Mouse (Mus musculus) olfactory bulb, adult 2 months (tissue): Measurements from ENCODE around the gene Dnajc6. TPM values are rescaled to one million over a fixed set of nuclear protein-coding genes. Genes with fewer than 3 reads are reported as not detected.

Source experiments
- H3K27ac ChIP-seq: fragments of 200-500 bp; 2 replicates; pipeline ENCODE4 v1.5.1; 2012; ENCODE audit warnings: low read depth, low read length; ENCODE audit not compliant: insufficient read depth
- H3K4me1 ChIP-seq: fragments of 200-500 bp; 2 replicates; pipeline ENCODE4 v1.6.1; 2012; ENCODE audit warnings: low read length; ENCODE audit not compliant: control insufficient read depth, insufficient read depth
- H3K4me3 ChIP-seq: fragments of 200-500 bp; 2 replicates; pipeline ENCODE4 v1.5.1; 2012; ENCODE audit warnings: mild to moderate bottlenecking, low read depth, low read length, moderate library complexity; ENCODE audit not compliant: insufficient read depth
- CTCF ChIP-seq: fragments of 200-500 bp; IDR thresholded peaks from 2 replicates; pipeline ENCODE4 v1.5.1; 2012; ENCODE audit warnings: low read depth, mild to moderate bottlenecking, low read length, moderate library complexity; ENCODE audit not compliant: insufficient read depth
- POLR2A ChIP-seq: fragments of 200-500 bp; IDR thresholded peaks from 2 replicates; pipeline ENCODE4 v1.6.1; 2012; ENCODE audit warnings: mild to moderate bottlenecking, low read depth, low read length, moderate library complexity; ENCODE audit not compliant: insufficient read depth
- WGBS: fragments of 180-500 bp; shearing (Covaris S2); methylation state at CpG from one replicate; pipeline ENCODE4 v1.1.7; 2018; 5-methylcytosine and 5-hydroxymethylcytosine counted together
- polyA plus RNA-seq: library from polyadenylated mRNA; stranded (reverse); fragments of >200 nt; gene quantifications from 2 replicates; pipeline ENCODE4 v1.2.4, GENCODE M21; 2012; ENCODE audit warnings: low replicate concordance; ENCODE audit not compliant: missing spikeins, insufficient read depth, insufficient read length

Gene Dnajc6
- polyA plus RNA-seq, 1 experiment, result not detected

- Histone ChIP-seq H3K4me3 (no peak overlapping the region), H3K27ac (no peak overlapping the region), H3K4me1 (0 out of 2 replicates have a peak, but pooled peaks cover 2% of the 10 kb centered on the region)
- no peak for TF ChIP-seq POLR2A
- no peak for TF ChIP-seq CTCF
- 87% methylated on average over 6 of the region's 6 CpGs for whole genome bisulfite sequencing
Measured at GRCm38 (mm10) chr4:101642708-101643107, 146.3 kb downstream of the Dnajc6 start.

- 82% methylated on average over 4 of the region's 4 CpGs for WGBS
- H3K4me1 ChIP-seq, result 0 out of 2 replicates have a peak, but pooled peaks cover 2% of the 10 kb centered on the region
- H3K4me3 ChIP-seq, result no peak overlapping the region
- TF ChIP-seq POLR2A, result no peak
- TF ChIP-seq CTCF, result no peak
- H3K27ac ChIP-seq, result no peak overlapping the region
Measured at GRCm38 (mm10) chr4:101643216-101643615, 146.8 kb downstream of the Dnajc6 start.

- TF ChIP-seq CTCF (no peak), POLR2A (no peak)
Measured at GRCm38 (mm10) chr4:101646857-101647195, 150.4 kb downstream of the Dnajc6 start.

GRCm38 (mm10) chr4:101647196-101647905 lies 150.9 kb downstream of the Dnajc6 start, which contains the start of gene Leprot:
Gene Leprot (plus strand): TSS chr4:101647718.
- peak within 1 kb of the TSS; percentile 96 for H3K4me3 ChIP-seq
- peak; percentile 65 for TF ChIP-seq POLR2A
- no peak for TF ChIP-seq CTCF
- WGBS, result 1% methylated on average over 39 of the region's 39 CpGs
- H3K4me1 ChIP-seq, result peaks cover 5% of the 10 kb centered on the region; the same call in 1 of the 2 replicates
- peak within 1 kb of the TSS; percentile 94 for H3K27ac ChIP-seq

More at GRCm38 (mm10) chr4:101646857-101647195, 150.4 kb downstream of the Dnajc6 start:
- under 1% methylated on average over 8 of the region's 8 CpGs for WGBS
- Histone ChIP-seq H3K4me1 (peaks cover 5% of the 10 kb centered on the region; the same call in 1 of the 2 replicates), H3K4me3 (peak overlapping the region; percentile 96), H3K27ac (peak overlapping the region; percentile 73; the same call in 1 of the 2 replicates)

- peak overlapping the region; percentile 96 for H3K4me3 ChIP-seq
- H3K27ac ChIP-seq, result peak overlapping the region; percentile 94
- under 1% methylated on average over 20 of the region's 20 CpGs for WGBS
- peaks cover 5% of the 10 kb centered on the region; the same call in 1 of the 2 replicates for H3K4me1 ChIP-seq
- TF ChIP-seq CTCF (no peak), POLR2A (no peak)
Measured at GRCm38 (mm10) chr4:101647976-101648642, 151.7 kb downstream of the Dnajc6 start.

GRCm38 (mm10) chr4:101648745-101649144 lies 152.3 kb downstream of the Dnajc6 start:
- Histone ChIP-seq H3K27ac (no peak overlapping the region), H3K4me3 (no peak overlapping the region), H3K4me1 (peaks cover 5% of the 10 kb centered on the region; the same call in 1 of the 2 replicates)
- TF ChIP-seq POLR2A, result no peak
- no peak for TF ChIP-seq CTCF
- 84% methylated on average over 1 of the region's 1 CpGs for WGBS

GRCm38 (mm10) chr4:101650961-101651360 lies 154.5 kb downstream of the Dnajc6 start:
- no peak overlapping the region for H3K27ac ChIP-seq
- peaks cover 8% of the 10 kb centered on the region; the same call in 1 of the 2 replicates for H3K4me1 ChIP-seq
- TF ChIP-seq POLR2A (no peak), CTCF (no peak)
- WGBS, result 94% methylated on average over 2 of the region's 2 CpGs
- no peak overlapping the region for H3K4me3 ChIP-seq

- 82% methylated on average over 6 of the region's 6 CpGs for WGBS
- Histone ChIP-seq H3K27ac (no peak overlapping the region), H3K4me1 (peaks cover 4% of the 10 kb centered on the region; the same call in 1 of the 2 replicates), H3K4me3 (no peak overlapping the region)
- TF ChIP-seq POLR2A (no peak), CTCF (no peak)
Measured at GRCm38 (mm10) chr4:101654256-101654655, 157.8 kb downstream of the Dnajc6 start.
